Mouse (Mus musculus): ENCODE measurements around the gene Nr5a2. TPM values are rescaled to one million over a fixed set of nuclear protein-coding genes. Genes with fewer than 3 reads are reported as not detected.

Gene Nr5a2
- polyA plus RNA-seq, 1 experiment from 2014 or later: 1.6 TPM

GRCm38 (mm10) chr1:136866481-136867092 lies 93.7 kb downstream of the Nr5a2 start:
- Histone ChIP-seq H3K27me3 (no peaks in the 10 kb centered on the region), H3K9me3 (no peaks in the 10 kb centered on the region), H3K4me1 (peaks cover 12% of the 10 kb centered on the region), H3K4me2 (no peak overlapping the region), H3K27ac (no peak overlapping the region), H3K9ac (no peak overlapping the region), H3K36me3 (no peaks in the 10 kb centered on the region), H3K4me3 (no peak overlapping the region)
- 66% methylated on average over 9 of the region's 9 CpGs for WGBS
- ATAC-seq (ENCODE audit: insufficient number of reproducible peaks, insufficient read depth, low FRiP score, low TSS enrichment, low read depth): no peak

DNA sequence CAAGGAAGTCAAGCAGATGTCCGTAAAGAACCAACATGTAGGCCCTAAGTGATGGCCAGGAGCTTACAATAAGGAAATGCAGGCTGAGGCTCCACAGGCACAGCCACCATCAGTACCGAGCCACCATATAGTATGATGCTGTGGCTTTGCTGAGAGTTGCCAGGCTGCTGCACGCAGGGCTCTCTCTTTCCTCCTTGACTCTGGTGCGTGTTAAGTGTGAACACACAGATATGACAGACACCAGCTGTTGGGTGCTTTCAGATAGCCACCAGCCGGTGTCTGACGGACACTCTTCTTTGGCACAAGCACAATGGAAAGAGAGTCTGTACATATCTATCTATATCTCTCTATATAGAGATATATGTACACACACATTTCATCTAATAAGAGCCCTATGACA lies 97.0 kb downstream of the Nr5a2 start:
- H3K9ac ChIP-seq: no peak overlapping the region
- H3K4me1 ChIP-seq: peaks cover 12% of the 10 kb centered on the region
- H3K4me3 ChIP-seq: no peak overlapping the region
- no peaks in the 10 kb centered on the region for H3K36me3 ChIP-seq
- no peak for ATAC-seq (ENCODE audit: insufficient number of reproducible peaks, insufficient read depth, low FRiP score, low TSS enrichment, low read depth)
- no peak overlapping the region for H3K27ac ChIP-seq
- WGBS: 95% methylated on average over 6 of the region's 6 CpGs
- no peak overlapping the region for H3K4me2 ChIP-seq
- H3K27me3 ChIP-seq: no peaks in the 10 kb centered on the region
- H3K9me3 ChIP-seq: no peaks in the 10 kb centered on the region

- Histone ChIP-seq H3K36me3 (no peaks in the 10 kb centered on the region), H3K4me2 (no peak overlapping the region), H3K27ac (no peak overlapping the region), H3K4me3 (no peak overlapping the region), H3K9ac (no peak overlapping the region), H3K9me3 (no peaks in the 10 kb centered on the region), H3K4me1 (peaks cover 12% of the 10 kb centered on the region), H3K27me3 (no peaks in the 10 kb centered on the region)
- 46% methylated on average over 4 of the region's 4 CpGs for WGBS
- ATAC-seq (ENCODE audit: insufficient number of reproducible peaks, insufficient read depth, low FRiP score, low TSS enrichment, low read depth): no peak
Observed at GRCm38 (mm10) chr1:136859454-136859853, 100.8 kb downstream of the Nr5a2 start.

DNA sequence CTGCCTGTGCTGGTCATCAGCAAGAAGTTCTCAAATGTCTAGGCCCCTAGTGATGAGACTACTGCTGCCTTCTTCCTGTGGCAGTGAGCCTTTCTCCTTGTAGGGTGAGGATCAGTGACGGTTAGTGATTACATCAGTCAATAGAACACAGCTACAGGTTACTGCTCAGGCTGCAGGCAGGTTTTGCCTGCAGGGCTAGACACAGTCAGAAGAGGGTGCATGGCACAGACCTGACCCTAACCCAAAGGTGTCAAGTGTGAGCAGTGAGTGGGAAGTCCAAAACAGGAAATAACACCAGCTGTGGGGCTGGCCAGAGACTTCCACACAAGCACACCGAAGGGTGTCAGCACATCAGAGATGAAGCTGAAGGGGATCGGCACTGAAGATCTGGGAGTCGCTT lies 101.5 kb downstream of the Nr5a2 start:
- Histone ChIP-seq H3K9ac (no peak overlapping the region), H3K27ac (no peak overlapping the region), H3K4me3 (no peak overlapping the region), H3K4me2 (no peak overlapping the region), H3K4me1 (peaks cover 12% of the 10 kb centered on the region), H3K27me3 (no peaks in the 10 kb centered on the region), H3K36me3 (no peaks in the 10 kb centered on the region), H3K9me3 (no peaks in the 10 kb centered on the region)
- ATAC-seq (ENCODE audit: insufficient number of reproducible peaks, insufficient read depth, low FRiP score, low TSS enrichment, low read depth): no peak
- WGBS: 59% methylated on average over 4 of the region's 4 CpGs

- H3K27ac ChIP-seq: no peak overlapping the region
- no peak overlapping the region for H3K4me3 ChIP-seq
- peaks cover 12% of the 10 kb centered on the region for H3K4me1 ChIP-seq
- no peak overlapping the region for H3K9ac ChIP-seq
- H3K27me3 ChIP-seq: no peaks in the 10 kb centered on the region
- WGBS: 87% methylated on average over 3 of the region's 3 CpGs
- no peak overlapping the region for H3K4me2 ChIP-seq
- H3K36me3 ChIP-seq: no peaks in the 10 kb centered on the region
- H3K9me3 ChIP-seq: no peaks in the 10 kb centered on the region
- ATAC-seq (ENCODE audit: insufficient number of reproducible peaks, insufficient read depth, low FRiP score, low TSS enrichment, low read depth): no peak
Observed at GRCm38 (mm10) chr1:136856104-136856503, 104.1 kb downstream of the Nr5a2 start.

DNA sequence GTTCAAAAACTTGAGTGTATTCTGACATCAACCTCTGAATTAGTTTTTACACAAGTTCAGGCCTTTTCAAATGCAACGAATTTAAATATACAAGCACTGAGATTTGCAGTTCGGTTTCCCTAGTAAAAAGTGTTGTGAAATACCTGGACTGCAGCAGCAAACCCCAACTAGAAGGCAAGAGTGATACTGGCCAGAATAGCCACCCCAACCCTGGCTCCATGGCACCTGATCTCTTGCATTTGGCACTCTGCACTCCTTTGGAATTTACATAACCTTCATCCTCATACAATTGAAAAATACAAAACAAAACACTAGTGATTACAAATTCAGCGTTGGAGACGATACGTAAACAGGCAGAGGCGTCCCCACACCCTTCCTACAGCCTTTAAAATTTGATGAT lies 111.5 kb downstream of the Nr5a2 start:
- no peaks in the 10 kb centered on the region for H3K9me3 ChIP-seq
- no peaks in the 10 kb centered on the region for H3K27me3 ChIP-seq
- H3K9ac ChIP-seq: no peak overlapping the region
- H3K27ac ChIP-seq: no peak overlapping the region
- WGBS: 80% methylated on average over 6 of the region's 6 CpGs
- H3K36me3 ChIP-seq: no peaks in the 10 kb centered on the region
- ATAC-seq (ENCODE audit: insufficient number of reproducible peaks, insufficient read depth, low FRiP score, low TSS enrichment, low read depth): no peak
- H3K4me1 ChIP-seq: no peaks in the 10 kb centered on the region
- H3K4me3 ChIP-seq: no peak overlapping the region
- no peak overlapping the region for H3K4me2 ChIP-seq

DNA sequence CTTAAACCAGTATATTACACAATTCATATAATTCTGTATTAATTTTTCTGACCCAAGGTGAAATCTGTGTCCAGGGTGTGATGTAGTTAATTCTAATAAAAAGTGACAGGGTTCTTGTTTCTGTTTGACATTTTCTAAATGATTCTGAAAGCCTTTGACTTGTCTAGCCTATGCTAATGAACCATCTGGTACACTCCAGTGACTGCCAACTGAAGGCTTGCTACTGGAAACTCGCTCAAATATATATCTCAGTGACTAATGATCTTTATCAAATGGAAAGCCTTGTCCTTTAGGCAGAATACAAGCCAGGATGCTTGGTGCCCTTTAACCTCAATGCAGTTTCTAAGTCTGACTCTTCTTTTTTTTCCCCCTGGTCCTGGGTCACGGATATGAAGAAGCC lies 114.2 kb downstream of the Nr5a2 start:
- Histone ChIP-seq H3K27me3 (no peaks in the 10 kb centered on the region), H3K4me2 (no peak overlapping the region), H3K9ac (no peak overlapping the region), H3K9me3 (no peaks in the 10 kb centered on the region), H3K27ac (no peak overlapping the region), H3K36me3 (no peaks in the 10 kb centered on the region), H3K4me3 (no peak overlapping the region), H3K4me1 (no peaks in the 10 kb centered on the region)
- no peak for ATAC-seq (ENCODE audit: insufficient number of reproducible peaks, insufficient read depth, low FRiP score, low TSS enrichment, low read depth)
- 67% methylated on average over 2 of the region's 2 CpGs for WGBS

GRCm38 (mm10) chr1:136845341-136845740 lies 114.9 kb downstream of the Nr5a2 start:
- no peak overlapping the region for H3K9ac ChIP-seq
- H3K27ac ChIP-seq: no peak overlapping the region
- H3K4me2 ChIP-seq: no peak overlapping the region
- no peaks in the 10 kb centered on the region for H3K9me3 ChIP-seq
- H3K4me1 ChIP-seq: no peaks in the 10 kb centered on the region
- no peaks in the 10 kb centered on the region for H3K36me3 ChIP-seq
- no peaks in the 10 kb centered on the region for H3K27me3 ChIP-seq
- 75% methylated on average over 9 of the region's 9 CpGs for WGBS
- ATAC-seq (ENCODE audit: insufficient number of reproducible peaks, insufficient read depth, low FRiP score, low TSS enrichment, low read depth): no peak
- no peak overlapping the region for H3K4me3 ChIP-seq

GRCm38 (mm10) chr1:136840512-136840911 lies 119.7 kb downstream of the Nr5a2 start:
- Histone ChIP-seq H3K9ac (no peak overlapping the region), H3K27ac (no peak overlapping the region), H3K4me2 (no peak overlapping the region), H3K36me3 (no peaks in the 10 kb centered on the region), H3K9me3 (no peaks in the 10 kb centered on the region), H3K4me1 (no peaks in the 10 kb centered on the region), H3K4me3 (no peak overlapping the region), H3K27me3 (0 out of 2 replicates have a peak, but pooled peaks cover 4% of the 10 kb centered on the region)
- WGBS: 49% methylated on average over 7 of the region's 7 CpGs
- ATAC-seq (ENCODE audit: insufficient number of reproducible peaks, insufficient read depth, low FRiP score, low TSS enrichment, low read depth): no peak

DNA sequence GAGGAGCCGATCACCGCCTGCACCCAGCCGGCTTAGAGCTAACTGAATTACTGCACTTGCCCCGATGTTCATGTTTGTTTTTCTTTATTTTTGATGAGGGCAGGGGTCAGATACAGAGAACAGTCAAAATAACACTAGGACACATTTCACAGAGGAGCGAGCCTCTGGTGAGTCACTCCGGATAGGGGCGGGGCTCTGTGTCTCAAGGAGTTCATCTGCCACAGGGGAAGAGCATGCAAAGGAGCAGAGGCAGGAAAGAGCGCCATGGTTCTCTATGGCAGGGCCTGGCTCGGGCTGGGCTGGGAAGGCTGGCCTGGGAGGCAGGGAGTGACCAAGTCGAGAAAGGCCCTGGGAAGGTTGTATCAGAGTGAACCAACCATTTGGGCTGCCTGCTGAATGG lies 121.0 kb downstream of the Nr5a2 start:
- 0 out of 2 replicates have a peak, but pooled peaks cover 4% of the 10 kb centered on the region for H3K27me3 ChIP-seq
- H3K9ac ChIP-seq: no peak overlapping the region
- no peaks in the 10 kb centered on the region for H3K4me1 ChIP-seq
- H3K27ac ChIP-seq: no peak overlapping the region
- no peak for ATAC-seq (ENCODE audit: insufficient number of reproducible peaks, insufficient read depth, low FRiP score, low TSS enrichment, low read depth)
- H3K9me3 ChIP-seq: no peaks in the 10 kb centered on the region
- H3K4me2 ChIP-seq: no peak overlapping the region
- no peaks in the 10 kb centered on the region for H3K36me3 ChIP-seq
- no peak overlapping the region for H3K4me3 ChIP-seq
- WGBS: 65% methylated on average over 10 of the region's 10 CpGs

DNA sequence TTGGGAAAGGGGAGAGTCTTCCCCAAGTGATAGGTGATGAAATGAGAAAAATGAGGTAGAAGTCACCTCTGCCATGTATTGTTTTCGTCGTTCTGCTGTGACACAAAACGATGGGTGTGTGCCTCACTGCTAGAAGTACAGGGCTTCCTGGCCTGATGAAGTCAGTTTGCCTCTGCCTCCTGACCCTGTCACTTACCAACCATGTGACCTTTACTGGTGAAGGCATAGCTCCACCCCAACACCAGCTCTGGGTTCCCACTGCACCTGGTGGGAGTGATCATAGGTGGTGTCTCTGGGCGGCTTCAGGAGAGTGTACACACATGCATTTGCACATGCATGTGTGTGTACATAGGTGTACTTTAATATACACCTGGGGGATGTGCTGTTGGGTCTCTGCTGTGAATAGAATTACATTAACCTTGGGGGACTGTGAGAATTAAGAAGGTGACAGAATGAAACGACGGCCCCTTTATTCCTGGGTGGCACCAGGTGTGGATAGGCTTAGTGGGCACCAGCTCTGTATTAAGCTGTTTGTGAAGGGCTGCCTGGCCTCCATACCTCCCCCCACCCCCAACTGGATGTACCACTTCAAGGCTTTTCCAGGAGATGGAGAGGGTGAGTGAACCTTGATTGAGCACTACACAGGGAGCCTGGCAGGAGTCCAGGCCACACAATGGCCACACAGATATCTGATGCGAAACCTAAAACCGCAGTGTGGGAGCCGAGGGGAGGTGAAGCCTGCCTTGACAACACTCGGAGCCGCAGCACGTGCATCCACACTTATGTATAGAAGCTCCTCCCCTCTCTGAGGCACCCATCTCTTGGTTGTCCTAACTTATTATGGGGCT lies 127.7 kb downstream of the Nr5a2 start:
- Histone ChIP-seq H3K27ac (no peak overlapping the region), H3K36me3 (no peaks in the 10 kb centered on the region), H3K4me3 (no peak overlapping the region), H3K9me3 (no peaks in the 10 kb centered on the region), H3K9ac (no peak overlapping the region), H3K4me1 (0 out of 2 replicates have a peak, but pooled peaks cover 9% of the 10 kb centered on the region), H3K27me3 (0 out of 2 replicates have a peak, but pooled peaks cover 4% of the 10 kb centered on the region), H3K4me2 (no peak overlapping the region)
- WGBS: 49% methylated on average over 12 of the region's 12 CpGs
- ATAC-seq (ENCODE audit: insufficient number of reproducible peaks, insufficient read depth, low FRiP score, low TSS enrichment, low read depth): peak; percentile 71

GRCm38 (mm10) chr1:136830992-136831391 lies 129.3 kb downstream of the Nr5a2 start:
- 91% methylated on average over 6 of the region's 6 CpGs for WGBS
- H3K27me3 ChIP-seq: 0 out of 2 replicates have a peak, but pooled peaks cover 4% of the 10 kb centered on the region
- H3K4me2 ChIP-seq: no peak overlapping the region
- H3K4me3 ChIP-seq: no peak overlapping the region
- no peak overlapping the region for H3K27ac ChIP-seq
- H3K4me1 ChIP-seq: 0 out of 2 replicates have a peak, but pooled peaks cover 9% of the 10 kb centered on the region
- no peaks in the 10 kb centered on the region for H3K36me3 ChIP-seq
- no peak for ATAC-seq (ENCODE audit: insufficient number of reproducible peaks, insufficient read depth, low FRiP score, low TSS enrichment, low read depth)
- H3K9me3 ChIP-seq: no peaks in the 10 kb centered on the region
- H3K9ac ChIP-seq: no peak overlapping the region
